8 mouse cellular contexts compared by ENCODE assay signal in the genomic region with DNA sequence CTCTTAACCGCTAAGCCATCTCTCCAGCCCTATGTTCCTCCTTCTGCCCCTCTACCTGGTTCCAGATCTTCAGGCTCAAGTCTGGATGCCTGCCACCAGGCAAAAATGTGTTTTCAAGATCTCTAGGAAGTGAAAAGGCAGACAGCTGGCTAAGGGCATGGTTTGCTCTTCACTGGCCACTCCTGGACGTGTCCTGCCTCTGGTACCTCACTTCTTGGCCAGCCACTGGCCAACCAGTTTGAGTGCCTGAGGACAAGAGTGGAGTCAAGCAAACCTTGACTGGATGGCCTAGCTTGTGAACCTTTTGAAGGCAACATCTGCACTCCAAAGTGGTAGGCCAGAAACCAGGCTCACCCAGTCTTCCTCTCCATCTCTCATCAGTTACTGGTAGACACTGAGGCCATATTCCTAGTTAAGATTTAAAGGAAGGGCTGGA. TPM values are rescaled to one million over a fixed set of nuclear protein-coding genes. Genes with fewer than 3 reads are reported as not detected.
DNase-seq lines count a peak whose midpoint lies in the region; ATAC-seq lines count a peak whose summit lies in the region.

No protein-coding gene starts in this region.

- no peak overlapping the region for H3K4me3 ChIP-seq in lung, embryonic 15.5 days
- H3K4me3 ChIP-seq in embryonic facial prominence, embryonic 11.5 days (ENCODE audit: low read depth, low read length), result no peak overlapping the region
- H3K4me3 ChIP-seq in forebrain, embryonic 13.5 days, result no peak overlapping the region

- no peak overlapping the region for H3K4me2 ChIP-seq in lung, embryonic 15.5 days
- no peak overlapping the region for H3K4me2 ChIP-seq in embryonic facial prominence, embryonic 11.5 days (ENCODE audit: low read depth, low read length)
- H3K4me2 ChIP-seq in forebrain, embryonic 13.5 days, result no peak overlapping the region

- no peak for ATAC-seq in cerebellum, adult (ENCODE audit: insufficient number of reproducible peaks, low FRiP score, low TSS enrichment)
- ATAC-seq in lung, embryonic 15.5 days (ENCODE audit: borderline replicate concordance, extremely low read depth, low FRiP score, low TSS enrichment), result no peak
- ATAC-seq in embryonic facial prominence, embryonic 11.5 days (replicated peaks; ENCODE audit: insufficient number of reproducible peaks, low FRiP score, low TSS enrichment, low read depth), result no peak
- ATAC-seq in forebrain, embryonic 13.5 days, result no peak

- peaks cover 17% of the 10 kb centered on the region for H3K36me3 ChIP-seq in lung, embryonic 15.5 days
- no peaks in the 10 kb centered on the region for H3K36me3 ChIP-seq in embryonic facial prominence, embryonic 11.5 days (replicated peaks; ENCODE audit: control insufficient read depth, insufficient read depth, low read depth, low read length)
- H3K36me3 ChIP-seq in forebrain, embryonic 13.5 days (ENCODE audit: poor library complexity, severe bottlenecking), result peaks cover 26% of the 10 kb centered on the region

- no peaks in the 10 kb centered on the region for H3K9me3 ChIP-seq in lung, embryonic 15.5 days
- no peaks in the 10 kb centered on the region for H3K9me3 ChIP-seq in embryonic facial prominence, embryonic 11.5 days (replicated peaks; ENCODE audit: control insufficient read depth, low read length)
- no peaks in the 10 kb centered on the region for H3K9me3 ChIP-seq in forebrain, embryonic 13.5 days (replicated peaks)

- 64% methylated on average over 2 of the region's 2 CpGs for WGBS in lung, embryonic 15.5 days
- WGBS in embryonic facial prominence, embryonic 11.5 days, result 74% methylated on average over 2 of the region's 2 CpGs
- WGBS in forebrain, embryonic 13.5 days, result 77% methylated on average over 2 of the region's 2 CpGs

- H3K9ac ChIP-seq in lung, embryonic 15.5 days, result no peak overlapping the region
- no peak overlapping the region for H3K9ac ChIP-seq in embryonic facial prominence, embryonic 11.5 days (replicated peaks; ENCODE audit: low read length)
- no peak overlapping the region for H3K9ac ChIP-seq in forebrain, embryonic 13.5 days

- DNase-seq in cerebellum, adult 9-10 months, result peak; percentile 48
- DNase-seq in lung, postnatal 4 days, result no peak
- peak; percentile 19 for DNase-seq in embryonic facial prominence, embryonic 11.5 days (ENCODE audit: low spot score)
- peak; percentile 66 for DNase-seq in naive thymus-derived CD4-positive, alpha-beta T cell, adult 2 months (ENCODE audit: low read depth)
- DNase-seq in embryo, embryonic 10 days (ENCODE audit: low spot score), result no peak

- H3K27me3 ChIP-seq in lung, embryonic 15.5 days, result no peaks in the 10 kb centered on the region
- no peaks in the 10 kb centered on the region for H3K27me3 ChIP-seq in embryonic facial prominence, embryonic 11.5 days (ENCODE audit: control insufficient read depth, insufficient read depth, low read length)
- H3K27me3 ChIP-seq in forebrain, embryonic 13.5 days, result no peaks in the 10 kb centered on the region

- H3K4me1 ChIP-seq in lung, embryonic 15.5 days, result peaks cover 13% of the 10 kb centered on the region; the same call in 1 of the 2 replicates
- no peaks in the 10 kb centered on the region for H3K4me1 ChIP-seq in embryonic facial prominence, embryonic 11.5 days (ENCODE audit: control insufficient read depth, insufficient read depth, low read length)
- peaks cover 17% of the 10 kb centered on the region for H3K4me1 ChIP-seq in forebrain, embryonic 13.5 days

- peak overlapping the region; percentile 33; the same call in 1 of the 2 replicates for H3K27ac ChIP-seq in lung, embryonic 15.5 days
- no peak overlapping the region for H3K27ac ChIP-seq in embryonic facial prominence, embryonic 11.5 days (replicated peaks; ENCODE audit: low read depth, low read length)
- no peak overlapping the region for H3K27ac ChIP-seq in forebrain, embryonic 13.5 days

RNA-seq across cellular contexts. Expression of gene Galk1, which starts 7.5 kb away (rescaled TPM):
- polyA plus RNA-seq in lung, embryonic 15.5 days (2015; fragmentation: Nextera tagmentation; extraction: Ambion mirVana), result 215 and 229 TPM in 2 replicates
- 113 and 125 TPM in 2 replicates for polyA plus RNA-seq in embryonic facial prominence, embryonic 11.5 days (2014; fragmentation: Nextera tagmentation; extraction: Ambion mirVana)
- 74.8 and 86.1 TPM in 2 replicates for polyA plus RNA-seq in forebrain, embryonic 13.5 days (2015; fragmentation: Nextera tagmentation; extraction: Ambion mirVana)

RNA-seq across cellular contexts. Expression of gene H3f3b, which starts 7.8 kb away (rescaled TPM):
- 1,879 and 1,955 TPM in 2 replicates for polyA plus RNA-seq in lung, embryonic 15.5 days (2015; fragmentation: Nextera tagmentation; extraction: Ambion mirVana)
- 2,457 and 2,634 TPM in 2 replicates for polyA plus RNA-seq in embryonic facial prominence, embryonic 11.5 days (2014; fragmentation: Nextera tagmentation; extraction: Ambion mirVana)
- polyA plus RNA-seq in forebrain, embryonic 13.5 days (2015; fragmentation: Nextera tagmentation; extraction: Ambion mirVana), result 2,689 and 2,766 TPM in 2 replicates

RNA-seq across cellular contexts. Expression of gene Unk, which starts 10.1 kb away (rescaled TPM):
- polyA plus RNA-seq in lung, embryonic 15.5 days (2015; fragmentation: Nextera tagmentation; extraction: Ambion mirVana), result 37.0 and 37.7 TPM in 2 replicates
- polyA plus RNA-seq in embryonic facial prominence, embryonic 11.5 days (2014; fragmentation: Nextera tagmentation; extraction: Ambion mirVana), result 21.2 and 21.7 TPM in 2 replicates
- polyA plus RNA-seq in forebrain, embryonic 13.5 days (2015; fragmentation: Nextera tagmentation; extraction: Ambion mirVana), result 38.0 and 42.3 TPM in 2 replicates

RNA-seq across cellular contexts. Expression of gene Itgb4, which starts 45.5 kb away (rescaled TPM):
- polyA plus RNA-seq in lung, embryonic 15.5 days (2015; fragmentation: Nextera tagmentation; extraction: Ambion mirVana), result 2.6 and 3.4 TPM in 2 replicates
- polyA plus RNA-seq in embryonic facial prominence, embryonic 11.5 days (2014; fragmentation: Nextera tagmentation; extraction: Ambion mirVana), result 0.83 and 0.85 TPM in 2 replicates
- polyA plus RNA-seq in forebrain, embryonic 13.5 days (2015; fragmentation: Nextera tagmentation; extraction: Ambion mirVana), result 0.21 and 0.38 TPM in 2 replicates

RNA-seq across cellular contexts. Expression of gene Unc13d, which starts 57.8 kb away (rescaled TPM):
- polyA plus RNA-seq in lung, embryonic 15.5 days (2015; fragmentation: Nextera tagmentation; extraction: Ambion mirVana), result 4.1 and 6.4 TPM in 2 replicates
- polyA plus RNA-seq in embryonic facial prominence, embryonic 11.5 days (2014; fragmentation: Nextera tagmentation; extraction: Ambion mirVana), result 0.71 and 1.2 TPM in 2 replicates
- polyA plus RNA-seq in forebrain, embryonic 13.5 days (2015; fragmentation: Nextera tagmentation; extraction: Ambion mirVana), result 0.84 and 0.98 TPM in 2 replicates

Comparison
In these comparisons a context has a peak if more than half of its experiments do, and no peak if none do; other contexts are left out.
1. DNase-seq: peak in cerebellum, adult 9-10 months (single experiment), embryonic facial prominence, embryonic 11.5 days (single experiment) and naive thymus-derived CD4-positive, alpha-beta T cell, adult 2 months (single experiment); none in lung, postnatal 4 days (0 of 2) and embryo, embryonic 10 days (single experiment).